Mouse (Mus musculus): ENCODE data around the gene Ism1.

Gene Ism1

DNA sequence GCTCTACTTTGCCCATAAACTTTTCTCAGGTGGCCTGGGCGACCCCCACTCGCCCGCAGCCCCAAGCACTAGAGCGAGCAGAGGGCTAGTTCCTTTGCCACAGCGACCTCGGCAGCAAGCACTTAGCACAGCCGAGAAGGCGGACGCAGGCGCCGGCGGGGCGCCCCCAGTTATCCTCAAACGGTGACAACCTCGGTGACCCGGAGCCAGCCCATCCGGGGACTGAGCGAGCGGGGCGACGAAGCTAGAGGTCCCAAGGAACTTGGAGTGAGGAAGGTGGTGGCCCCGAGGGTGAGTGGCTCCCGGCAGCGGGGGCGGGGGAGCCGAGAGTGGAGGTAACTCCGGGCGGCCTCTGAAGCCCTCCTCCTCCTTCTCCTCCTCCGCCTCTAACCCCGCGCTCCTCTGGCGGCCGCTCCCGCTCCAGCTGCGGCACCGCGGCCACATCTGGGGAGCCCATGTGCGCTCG is at the start of gene Ism1:
Gene Ism1, plus strand, starts transcription at position 370 of the 466 bp plus-strand sequence.
- peak; percentile 69 for DNase-seq

DNA sequence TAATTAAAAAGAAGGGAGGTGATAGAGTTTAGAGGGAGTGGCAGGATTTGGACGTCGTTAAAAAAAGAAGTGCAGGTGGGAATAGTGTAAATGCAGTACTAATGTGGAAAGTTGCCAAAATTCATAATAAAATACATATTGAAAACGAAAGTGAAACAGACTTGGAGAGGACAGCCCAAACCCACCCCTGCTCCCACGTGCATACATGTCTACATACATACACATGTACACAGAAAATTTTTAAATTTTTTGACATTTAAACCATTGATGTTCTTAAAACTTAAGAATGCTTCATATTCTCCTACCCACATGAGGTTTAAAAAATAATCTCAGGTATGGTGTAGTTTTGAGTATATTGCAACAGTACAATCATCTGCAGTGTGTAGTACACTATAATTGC is 49.2 kb upstream of the Ism1 start:
- DNase-seq, result no peak

DNA sequence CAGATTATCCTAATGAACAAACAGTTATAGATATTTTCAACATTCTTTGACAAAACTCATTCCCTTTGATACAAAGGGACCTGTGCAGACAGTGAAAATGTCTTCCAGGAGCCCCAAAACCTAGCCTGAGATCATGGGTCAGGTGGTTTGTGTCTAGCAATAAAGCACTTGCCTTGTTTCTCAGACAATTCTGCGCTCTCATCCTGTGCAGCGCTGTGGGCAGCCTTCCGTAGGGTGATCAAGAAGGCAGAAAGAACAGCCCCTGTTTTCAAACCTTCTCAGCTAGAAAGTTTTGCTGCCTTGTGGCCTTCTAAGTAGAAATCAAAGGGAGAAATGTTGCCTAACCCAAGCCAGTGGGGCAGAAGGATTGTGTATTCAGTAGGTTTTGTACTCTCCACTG is 48.3 kb upstream of the Ism1 start:
- no peak for DNase-seq

DNA sequence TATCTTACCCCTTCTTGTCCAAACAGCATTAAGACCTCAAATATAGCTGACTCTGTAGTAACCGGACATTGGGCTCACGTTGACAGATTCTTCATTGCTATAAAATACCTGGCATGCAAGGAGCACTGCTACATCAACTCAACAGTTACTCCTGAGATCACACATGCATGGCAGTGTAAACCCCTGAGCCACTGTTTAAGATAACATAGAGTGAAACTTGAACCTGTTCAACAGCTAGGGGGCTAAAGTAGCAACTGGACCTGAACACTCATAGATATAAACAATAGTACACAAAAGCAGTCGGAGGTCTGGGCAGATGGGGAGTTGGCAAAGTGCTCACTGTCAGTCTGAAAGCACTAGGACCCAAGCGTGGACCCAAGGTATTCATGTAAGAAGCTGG is 43.5 kb upstream of the Ism1 start:
- no peak for DNase-seq

DNA sequence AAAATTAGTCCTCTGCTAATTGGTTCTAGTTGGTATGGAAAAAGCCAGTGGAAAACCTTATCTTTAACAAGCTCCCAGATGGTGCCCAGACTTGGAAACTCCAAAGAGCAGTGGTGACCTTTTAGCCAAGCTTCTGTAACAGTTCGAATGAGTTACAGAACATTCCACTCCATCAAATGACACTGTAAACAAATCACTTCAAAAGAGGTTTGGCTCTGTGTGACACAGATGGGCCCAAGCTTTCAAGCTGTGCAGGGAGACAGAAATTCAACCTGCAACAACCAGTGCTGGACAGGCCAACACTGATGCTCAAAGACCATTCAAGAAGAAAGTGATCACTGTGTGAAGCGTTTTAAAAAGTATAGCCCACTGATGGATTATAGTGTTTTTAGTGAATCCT is 40.1 kb upstream of the Ism1 start:
- no peak for DNase-seq

DNA sequence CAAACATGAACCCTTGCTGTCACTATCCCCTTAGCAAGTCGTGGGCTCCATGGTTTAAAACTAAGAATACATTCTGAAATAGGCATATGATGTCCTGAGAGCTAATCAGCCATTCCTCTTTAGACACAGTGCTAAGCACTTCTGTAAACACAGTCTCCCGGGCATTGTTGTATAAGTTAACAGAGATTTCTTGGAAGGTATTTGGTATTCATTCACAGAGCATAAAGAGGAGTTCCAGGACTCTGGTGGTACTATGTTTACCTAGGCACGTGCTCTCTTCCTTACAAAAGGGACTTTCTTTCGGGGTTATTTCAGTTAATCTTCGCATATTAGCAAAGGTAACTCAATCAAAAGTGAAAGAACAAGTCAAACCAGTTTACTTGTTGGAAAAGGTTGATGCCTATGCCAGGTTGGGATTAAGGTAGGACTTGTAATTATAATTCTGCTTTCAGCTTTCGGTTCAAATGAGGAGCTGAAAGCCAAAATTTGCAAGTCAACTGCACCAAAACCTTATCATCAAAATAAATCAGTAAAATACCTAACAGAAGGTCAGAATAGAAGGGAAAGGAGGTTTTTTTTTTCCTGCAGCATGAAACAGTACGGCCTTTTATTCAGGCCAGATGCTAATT is 36.1 kb upstream of the Ism1 start:
- no peak for DNase-seq

DNA sequence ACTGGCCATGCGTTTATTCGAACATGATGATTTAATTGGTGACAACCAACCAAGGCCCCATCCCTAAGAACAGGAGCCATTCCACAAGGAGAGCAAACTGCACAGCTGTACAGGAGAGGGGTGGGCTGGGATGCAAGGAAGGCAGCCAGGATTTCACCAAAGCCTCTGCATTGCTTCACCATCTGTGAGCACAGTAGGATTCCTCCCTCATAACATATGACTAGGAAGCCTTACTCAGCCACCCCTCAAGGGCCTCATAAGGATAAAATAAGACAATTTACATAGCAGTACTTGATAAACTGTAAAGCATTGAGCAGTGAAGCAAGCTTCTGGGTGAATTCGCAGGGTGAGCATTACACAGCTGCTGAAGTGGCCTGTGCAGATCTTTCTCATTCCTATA is 28.5 kb upstream of the Ism1 start:
- DNase-seq, result no peak

DNA sequence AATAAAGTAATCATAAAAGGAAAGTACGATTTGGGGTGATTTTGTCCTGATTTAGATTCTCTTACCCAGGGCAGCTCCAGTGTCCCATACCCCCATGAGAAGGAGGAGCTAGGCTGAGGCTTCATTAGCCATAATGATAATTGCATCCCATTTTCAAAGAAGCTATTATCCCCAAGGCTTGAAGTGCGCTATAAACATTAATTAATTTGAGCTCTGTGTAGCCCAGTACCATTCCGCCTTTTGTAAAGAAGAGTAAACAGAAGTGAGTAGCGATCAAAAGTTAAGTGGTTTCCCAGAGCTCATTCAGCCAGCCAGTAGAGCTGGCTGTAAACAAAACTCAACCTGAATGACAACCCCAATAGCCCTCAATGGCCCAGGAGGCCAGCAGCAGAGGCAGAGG is 21.2 kb upstream of the Ism1 start:
- DNase-seq, result no peak

DNA sequence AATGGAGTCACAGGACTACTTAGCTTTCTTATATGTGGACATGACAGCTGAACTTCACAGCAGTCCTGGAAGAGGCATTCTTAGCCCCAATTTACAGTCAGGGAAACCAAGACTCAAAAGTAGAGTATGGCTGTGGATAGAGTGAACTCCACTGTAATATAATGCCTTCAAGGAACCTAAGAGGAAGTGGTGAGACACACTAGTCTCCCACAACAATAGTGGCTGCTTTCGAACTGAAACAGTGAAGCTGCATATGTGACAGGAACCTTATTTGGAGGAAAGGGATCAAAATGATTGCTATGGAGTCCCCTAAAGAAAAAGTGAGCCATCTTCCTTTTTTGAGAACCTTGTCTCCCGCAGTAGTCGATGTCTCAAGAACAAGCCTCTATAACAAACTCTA is 6.1 kb upstream of the Ism1 start:
- DNase-seq, result no peak

DNA sequence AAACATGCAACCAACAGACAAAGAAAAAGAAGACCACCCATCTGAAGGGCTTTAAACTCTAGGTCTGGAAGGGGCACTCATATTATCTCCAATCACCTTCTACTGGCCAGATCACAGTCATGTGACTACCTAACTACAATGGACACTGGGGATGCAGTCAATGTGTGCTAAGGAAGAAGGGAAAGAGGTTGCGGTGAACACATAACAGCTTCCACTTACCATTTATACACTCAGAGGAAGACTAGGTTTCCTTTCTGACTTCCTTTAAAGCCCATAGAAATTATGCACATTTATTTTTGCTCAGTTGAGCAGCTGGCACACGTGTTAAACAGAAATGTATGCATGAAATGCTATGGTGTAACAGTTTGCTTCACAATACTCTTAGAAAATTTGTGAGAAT is 5.6 kb upstream of the Ism1 start:
- DNase-seq, result no peak

DNA sequence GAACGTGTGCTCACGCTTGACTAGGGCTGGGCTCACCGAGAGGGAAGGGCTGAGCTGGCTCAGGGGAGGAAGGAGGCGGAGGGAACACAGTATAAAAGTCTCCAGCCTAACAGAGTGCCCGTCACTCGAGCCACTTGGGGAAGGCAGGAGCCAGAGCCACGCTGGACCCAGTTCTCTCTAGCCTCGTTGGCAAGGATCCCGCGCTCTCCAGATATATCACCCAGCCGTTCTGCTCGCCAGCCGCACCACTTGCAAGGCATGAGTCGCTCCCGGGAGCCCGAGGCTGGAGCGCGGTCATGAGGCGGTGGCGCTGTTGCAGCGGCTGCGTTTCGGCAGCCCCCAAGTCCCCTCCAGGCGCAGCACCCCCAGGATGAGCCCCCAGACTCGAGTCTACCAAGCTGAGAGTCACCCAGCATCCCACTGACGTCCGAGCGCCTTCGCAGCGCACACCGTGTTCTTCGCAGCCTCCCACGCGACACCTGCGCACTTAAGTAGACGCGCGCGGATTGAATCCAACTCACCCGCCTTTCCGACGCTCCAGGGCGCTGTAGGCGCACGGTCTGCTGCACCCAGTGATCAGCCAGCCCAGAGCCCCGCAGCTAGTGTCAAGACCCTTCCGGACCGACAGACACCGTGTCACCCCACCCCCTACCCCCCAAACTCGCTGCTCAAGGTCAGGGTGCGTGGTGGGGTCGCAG is 764 bp upstream of the Ism1 start:
- DNase-seq, result peak; percentile 80 to 81

DNA sequence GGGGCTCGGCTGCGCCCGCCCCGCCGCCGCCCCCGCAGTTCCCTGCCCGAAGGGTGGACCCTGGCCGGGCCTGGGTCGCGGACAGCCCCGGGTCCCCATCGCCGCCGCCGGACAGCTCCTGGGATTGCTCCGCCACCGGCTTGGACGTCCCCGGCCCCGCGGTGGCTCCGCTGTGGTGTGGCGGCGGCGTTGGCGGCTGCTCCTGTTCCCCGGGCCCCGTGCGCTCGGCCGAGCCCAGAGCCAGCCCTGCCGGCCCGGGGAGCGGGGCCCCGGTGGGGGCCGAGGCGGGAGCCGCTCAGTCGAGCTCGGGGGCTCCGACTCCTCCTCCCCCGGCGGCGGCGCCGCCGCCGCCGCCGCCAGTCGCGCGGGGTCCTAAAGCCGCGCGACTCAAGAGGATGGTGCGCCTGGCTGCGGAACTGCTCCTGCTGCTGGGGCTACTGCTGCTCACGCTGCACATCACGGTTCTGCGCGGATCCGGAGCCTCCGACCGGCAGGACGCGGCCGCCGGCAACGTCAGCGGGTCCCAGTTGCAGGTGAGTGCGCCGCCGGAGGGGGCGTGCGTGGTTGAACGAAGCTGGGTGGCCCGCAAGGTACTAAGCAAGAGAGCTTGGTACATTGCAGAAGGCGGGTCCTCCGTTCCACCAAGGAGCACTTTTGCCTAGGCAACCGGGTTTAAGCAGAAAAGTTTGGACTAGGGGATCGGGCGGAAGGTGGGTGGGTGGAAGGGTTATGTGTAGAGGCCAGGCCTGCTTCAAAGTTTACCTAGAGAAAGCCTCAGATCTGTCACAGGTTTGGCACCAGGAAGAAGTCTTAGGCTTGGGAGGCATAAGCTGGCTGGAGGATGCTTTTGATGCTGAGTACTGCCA is 530 bp downstream of the Ism1 start:
- DNase-seq, result peak; percentile 74 to 77

DNA sequence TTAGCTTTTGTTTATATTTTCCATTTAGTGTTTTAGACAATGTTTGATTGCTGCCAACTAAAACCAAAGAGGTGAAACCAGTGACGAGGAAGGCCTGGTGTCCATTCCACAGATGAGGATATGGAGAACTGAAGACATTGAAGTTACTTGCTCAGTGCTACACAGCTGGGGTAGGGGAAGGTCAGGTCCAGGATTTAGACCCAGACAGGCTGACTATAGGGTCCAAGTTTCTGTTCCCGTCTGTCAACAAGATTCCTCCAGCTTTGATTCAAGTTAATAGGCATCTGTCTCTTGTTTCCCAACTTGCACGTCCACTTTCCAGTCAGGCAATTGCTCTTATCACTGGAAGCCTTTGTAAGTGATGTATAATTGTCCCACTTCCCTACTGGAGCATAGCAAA is 4.6 kb downstream of the Ism1 start:
- no peak for DNase-seq

DNA sequence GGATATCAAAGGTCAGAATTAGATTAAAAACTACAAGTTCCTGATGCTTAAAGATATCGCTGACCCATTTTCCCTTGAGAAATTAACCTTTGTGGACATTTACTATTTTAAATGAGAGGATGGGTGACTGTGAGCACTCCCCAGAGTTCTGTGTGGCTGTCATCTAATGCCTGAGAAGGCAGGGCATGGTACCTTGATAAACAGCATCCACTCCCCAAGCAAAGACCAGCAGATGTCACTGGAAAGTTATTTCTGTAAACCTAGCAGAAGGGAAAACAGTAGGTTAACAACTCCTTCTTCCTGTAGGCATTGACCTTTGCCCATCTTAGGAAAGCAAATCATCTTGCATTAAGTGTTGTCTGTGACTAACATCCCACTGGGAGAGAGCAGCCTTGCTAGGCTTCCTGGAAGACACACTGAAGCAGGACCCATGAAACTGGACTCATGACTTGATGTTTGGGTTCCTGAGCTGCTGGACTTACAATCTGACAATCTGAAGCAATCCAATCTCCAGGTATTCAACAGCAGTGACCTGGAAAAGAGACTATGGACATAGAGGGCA is 11.5 kb downstream of the Ism1 start:
- no peak for DNase-seq

DNA sequence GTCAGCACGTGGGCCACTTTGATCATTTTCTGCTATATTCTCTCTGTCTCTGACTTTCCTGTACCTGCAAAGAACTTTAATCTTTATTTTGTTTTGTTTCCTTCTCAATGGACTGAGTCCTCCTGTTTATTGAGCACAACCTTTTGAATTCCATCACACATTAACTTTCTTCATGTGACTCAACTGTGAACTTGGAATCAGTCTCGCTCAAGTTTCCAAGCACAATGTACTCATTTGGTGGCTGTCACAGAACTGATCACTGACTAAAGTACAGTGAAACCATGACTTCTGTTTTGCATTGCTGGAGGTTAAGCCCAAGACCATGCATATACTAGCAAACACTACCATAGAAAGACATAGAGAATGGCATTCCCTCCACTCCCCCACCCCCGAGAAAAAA is 15.5 kb downstream of the Ism1 start:
- DNase-seq, result no peak

DNA sequence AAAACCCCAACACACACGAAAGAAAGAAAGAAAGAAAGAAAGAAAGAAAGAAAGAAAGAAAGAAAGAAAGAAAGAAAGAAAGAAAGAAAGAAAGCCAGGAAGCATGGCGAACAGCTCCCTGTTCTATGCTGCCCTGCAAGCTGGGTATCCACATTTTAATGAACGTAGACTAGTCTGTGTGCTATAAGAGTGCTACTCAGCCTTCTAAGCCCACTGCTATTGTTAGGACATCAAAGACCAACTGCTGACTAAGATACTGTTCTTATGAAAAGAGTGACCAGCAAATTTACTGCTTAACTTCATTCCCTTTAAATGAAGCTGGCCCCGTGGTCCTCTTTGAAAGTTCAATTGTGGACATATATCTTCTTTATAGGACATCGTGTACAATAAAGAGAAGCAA is 16.7 kb downstream of the Ism1 start:
- no peak for DNase-seq

DNA sequence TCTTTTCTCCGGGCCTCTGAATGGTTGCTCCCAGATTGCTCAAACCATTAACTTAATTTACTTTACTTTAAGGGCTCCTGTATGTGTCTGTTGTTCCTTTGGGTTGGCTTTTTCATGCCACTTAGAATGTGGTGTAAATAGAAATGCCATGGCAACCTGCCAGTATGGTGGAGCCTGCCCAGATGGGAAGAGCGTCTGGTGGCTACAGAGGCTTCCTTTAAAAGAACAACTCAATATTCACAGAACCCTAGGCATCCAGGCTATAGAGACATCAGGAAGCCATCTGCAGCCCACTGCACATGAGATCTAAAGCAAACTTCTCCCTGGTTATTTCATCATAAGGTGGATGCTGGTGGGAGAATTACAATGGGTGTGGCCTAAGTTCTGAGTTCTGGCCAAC is 18.6 kb downstream of the Ism1 start:
- DNase-seq, result peak; percentile 28 to 64

DNA sequence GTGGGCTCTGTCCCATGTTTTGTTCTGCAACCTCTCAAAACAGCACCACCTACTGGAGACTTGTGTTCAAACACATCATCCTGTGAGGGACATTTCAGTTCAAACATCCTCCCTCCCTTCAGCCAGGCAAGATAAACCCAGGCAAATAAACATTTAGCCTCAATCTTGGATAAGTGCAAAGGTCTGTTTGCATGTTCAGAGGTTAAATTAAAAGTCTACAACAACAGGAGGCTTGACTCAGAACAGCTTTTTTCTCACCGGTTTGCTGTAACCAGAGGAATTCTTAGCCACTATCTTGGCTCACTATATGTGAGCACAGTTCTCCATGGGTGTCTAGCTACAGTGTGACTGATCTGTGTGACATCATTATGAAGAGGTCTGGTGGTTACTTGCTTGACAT is 22.6 kb downstream of the Ism1 start:
- DNase-seq, result no peak

DNA sequence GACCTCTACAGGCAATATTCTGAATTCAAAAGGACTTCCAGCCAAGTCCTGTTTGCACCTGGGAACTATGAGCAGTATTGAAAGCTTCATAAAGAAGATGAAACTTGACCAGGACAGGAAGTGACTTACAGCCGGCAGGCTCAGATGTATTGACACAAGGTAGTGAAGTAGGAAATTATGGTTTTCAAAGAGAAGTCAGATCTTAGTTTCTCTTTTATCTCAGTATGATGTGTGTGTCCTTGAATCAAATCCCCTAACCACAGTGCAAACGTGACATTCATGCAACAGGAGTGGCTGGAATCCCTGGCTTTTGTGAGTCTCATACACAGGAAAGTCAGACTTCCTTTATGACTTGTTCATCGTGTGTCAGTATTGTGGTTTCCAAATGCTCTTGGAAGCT is 27.0 kb downstream of the Ism1 start:
- no peak for DNase-seq

DNA sequence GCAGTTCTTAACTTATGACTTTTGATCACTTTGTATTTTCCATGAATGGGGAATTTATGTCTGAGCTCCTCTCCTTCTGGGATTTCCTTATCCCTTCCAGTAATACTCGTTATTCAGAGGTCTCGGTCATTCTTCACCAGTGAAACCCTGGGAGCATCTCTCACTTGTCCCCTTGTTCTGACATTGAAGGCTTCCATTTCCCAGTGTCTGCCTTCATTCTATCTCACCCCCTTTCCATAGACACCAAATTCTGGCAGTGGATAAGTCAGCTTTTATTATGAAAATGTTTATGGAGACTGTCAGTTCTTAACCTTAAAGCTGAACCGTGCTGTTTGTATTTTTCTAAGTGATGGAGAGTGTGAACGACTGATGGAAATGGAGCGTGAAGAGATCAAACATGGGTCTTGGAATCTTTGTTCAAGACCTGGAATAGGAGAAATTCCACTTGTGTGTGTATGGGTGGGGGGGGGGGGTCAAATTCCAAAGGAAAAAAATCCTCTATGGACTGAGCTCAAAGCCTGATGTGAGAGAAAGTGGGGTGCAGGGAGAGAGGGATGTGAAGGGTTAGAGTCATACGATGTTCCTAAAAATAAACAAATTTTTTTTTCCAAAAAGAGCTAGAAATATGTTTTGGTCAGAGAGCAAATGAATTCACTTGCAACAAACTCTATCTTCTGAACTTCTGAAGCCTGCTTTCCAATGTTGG is 30.4 kb downstream of the Ism1 start:
- DNase-seq, result no peak

DNA sequence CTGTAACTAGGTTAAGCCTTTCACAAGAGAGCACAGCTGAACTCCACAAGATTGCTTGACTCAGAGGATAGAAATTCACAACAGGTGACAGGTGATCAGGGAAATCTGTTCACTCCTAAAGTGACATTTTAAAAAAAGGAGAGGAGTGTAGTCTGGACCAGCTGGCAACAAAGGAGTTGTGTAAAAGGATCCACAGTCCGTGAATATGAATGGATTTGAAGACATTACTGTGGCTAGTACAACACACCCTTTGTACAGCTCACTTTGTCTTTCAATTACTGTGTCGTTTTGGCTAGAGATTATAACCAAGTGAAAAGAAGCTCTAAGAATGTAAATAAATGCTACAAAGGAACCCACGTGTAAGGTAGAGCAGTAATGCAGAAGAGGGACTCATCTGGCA is 33.7 kb downstream of the Ism1 start:
- DNase-seq, result no peak

DNA sequence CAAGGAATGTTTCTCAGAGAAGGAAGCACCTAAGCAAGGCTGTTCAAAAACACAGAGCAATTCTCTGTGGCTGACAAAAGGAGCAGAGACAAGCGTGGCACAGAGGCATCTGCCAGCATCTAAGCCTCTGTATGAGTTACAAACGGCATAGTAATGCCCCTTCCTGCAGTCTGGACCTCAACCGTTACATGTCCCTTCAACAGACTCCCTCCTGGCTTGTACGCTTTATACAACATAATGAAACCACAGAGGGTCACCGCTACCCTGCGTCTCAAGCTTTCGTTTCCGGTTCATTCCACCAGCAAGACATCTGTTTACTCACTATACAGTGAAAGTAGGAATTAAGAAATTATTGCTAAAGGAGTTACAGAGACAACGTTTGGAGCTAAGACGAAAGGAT is 34.1 kb downstream of the Ism1 start:
- DNase-seq, result no peak

DNA sequence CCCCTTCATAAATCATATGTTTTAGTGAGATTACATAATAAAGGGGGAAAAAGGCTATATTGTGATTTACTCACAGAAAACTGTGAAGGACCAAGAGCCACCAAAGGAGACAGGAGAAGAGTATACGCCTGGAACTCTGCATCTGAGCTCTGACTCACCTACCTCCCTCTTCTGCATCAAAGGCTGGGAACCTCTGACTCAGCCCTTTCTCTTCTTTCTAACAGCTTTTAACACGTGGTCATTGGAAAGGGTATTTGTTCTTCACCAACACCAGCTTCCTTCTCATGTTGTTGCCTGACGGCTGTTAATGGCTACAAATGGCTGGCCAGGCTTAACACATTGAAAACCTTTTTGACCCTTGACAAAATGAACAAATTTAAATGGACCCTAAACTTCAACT is 36.2 kb downstream of the Ism1 start:
- no peak for DNase-seq

Measured in cerebellum, postnatal 25 days (tissue).